Mouse (Mus musculus) frontal cortex, postnatal 14 days (tissue): Measurements from ENCODE around the gene Mapre3.
"Not testable (repeated sequence)": the region's sequence is repeated elsewhere in the genome, so short reads cannot be mapped to it uniquely, and the experiment has no call there.

ENCODE experiments used
- DNase-seq, 2 experiments: peaks; one replicate each; pipeline ENCODE4 v3.0.0; 2022; ENCODE audit warnings: low spot score in 2 of 2

The Mapre3 gene

DNA sequence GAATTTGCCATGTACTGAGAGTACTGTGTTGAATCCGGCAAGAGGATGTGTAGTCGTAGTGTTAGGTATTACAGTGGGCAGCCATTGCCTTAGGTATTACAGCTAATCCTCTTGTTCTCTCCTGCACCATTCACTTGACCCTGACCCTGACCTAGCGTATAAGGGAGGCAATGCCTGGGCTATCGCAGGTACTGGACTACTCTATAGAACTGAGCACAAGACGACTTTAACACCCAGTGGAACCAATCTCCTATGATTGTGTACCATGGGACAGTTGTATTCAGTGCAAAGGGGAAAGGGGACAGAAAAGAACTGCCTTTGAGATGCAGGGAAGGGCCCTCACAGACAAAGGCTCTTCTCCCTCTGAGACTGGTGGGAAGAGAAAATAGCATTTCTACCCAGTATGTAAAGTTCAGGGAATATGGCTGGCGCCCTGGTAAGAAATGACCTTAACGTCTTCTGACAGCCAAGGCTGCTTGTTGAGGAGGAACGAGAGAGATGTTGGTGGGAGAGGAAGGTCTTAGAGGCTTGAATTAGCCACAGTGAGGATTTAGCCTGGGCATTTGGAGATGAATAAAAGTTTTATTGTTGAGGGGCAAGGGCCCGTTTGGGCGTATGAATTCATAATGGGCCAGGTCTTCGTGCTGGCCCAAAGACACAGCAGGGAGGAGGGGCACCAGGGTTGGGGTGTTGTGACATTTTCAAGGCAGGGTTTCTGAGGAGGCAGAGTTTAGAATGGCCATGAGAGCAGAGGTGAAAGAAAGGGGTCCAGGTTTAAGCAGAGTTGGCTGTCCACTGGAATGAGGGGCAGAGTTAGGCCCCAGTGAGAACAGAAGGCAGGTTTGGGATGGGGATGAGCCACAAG is 9.9 kb downstream of the Mapre3 start:
- no peak for DNase-seq

DNA sequence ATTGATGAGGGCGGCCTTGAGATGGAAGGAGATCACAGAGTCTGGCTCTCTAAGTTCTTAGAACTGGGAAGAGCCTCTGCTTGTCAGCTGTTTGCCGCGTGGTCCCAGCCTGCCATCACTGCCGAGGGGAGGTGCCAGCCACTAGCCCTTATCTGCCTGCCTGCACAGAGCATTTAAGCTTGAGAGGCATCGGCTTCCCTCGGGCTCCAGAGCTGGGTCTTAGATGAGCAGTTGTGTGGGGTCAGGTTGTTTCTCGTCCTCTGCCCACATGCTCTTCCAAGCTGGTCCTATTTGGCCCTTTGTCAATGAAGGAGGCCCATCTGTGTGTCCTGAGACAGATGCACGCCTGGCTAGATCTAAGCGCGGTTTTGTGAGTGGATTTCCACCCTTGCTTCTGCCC is 10.7 kb downstream of the Mapre3 start:
- DNase-seq = no peak

DNA sequence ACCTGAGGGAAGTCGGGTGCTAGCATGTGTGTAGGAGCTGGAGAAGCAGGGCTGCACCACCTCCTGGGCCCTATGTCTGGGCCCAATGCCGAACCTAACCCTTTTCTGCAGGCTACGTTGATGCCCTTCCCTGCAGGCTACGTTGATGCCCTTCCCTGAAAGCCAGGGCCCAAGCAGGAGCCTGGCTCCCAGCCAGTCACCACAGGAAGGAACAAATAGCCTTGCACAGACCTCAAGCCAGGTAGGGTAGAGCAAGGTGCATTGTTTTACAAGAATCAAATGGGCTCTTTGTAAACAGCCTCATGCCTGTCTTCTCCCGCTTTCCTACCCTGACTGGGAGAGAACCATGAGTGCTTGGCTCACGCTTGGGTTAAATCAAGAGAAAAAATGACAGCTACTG is 11.4 kb downstream of the Mapre3 start:
- DNase-seq = no peak

DNA sequence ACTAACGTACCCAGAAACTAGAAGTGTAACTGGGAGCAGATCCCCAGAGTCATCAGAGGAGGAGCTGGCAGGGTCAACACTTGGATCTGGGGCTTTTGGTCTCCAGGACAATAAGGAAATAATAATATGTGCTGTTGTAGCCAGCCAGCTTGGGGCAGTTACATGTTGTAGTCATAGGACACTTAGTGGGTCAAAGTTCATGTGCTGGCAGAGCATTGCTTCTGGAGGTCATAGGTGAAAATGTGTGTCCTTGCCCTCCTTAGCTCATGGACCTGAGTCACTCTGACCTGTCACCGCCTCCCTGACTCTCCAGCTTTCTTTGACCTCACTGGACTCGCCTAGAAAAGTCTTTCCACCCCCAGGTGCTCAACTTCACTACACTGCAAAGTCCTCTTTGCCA is 19.0 kb downstream of the Mapre3 start:
- DNase-seq = no peak

DNA sequence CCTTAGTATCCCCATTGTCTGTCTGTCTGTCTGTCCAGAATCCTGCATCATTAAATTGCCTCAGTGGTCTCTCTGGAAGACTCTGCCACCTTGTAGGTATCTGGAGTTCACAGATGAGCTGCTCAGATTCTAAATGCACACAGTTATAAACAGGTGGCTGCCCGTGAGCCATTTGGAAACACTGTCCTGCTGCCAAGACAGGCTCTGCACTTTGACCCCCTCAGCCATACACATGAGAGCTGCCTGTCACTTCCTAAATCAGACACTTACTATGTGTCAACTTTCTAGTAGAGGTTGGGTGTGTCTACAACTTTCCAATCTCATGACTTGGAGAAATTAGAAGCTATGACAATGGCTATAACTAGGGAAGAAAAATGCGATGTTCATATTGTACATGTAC is 25.3 kb downstream of the Mapre3 start:
- no peak for DNase-seq

DNA sequence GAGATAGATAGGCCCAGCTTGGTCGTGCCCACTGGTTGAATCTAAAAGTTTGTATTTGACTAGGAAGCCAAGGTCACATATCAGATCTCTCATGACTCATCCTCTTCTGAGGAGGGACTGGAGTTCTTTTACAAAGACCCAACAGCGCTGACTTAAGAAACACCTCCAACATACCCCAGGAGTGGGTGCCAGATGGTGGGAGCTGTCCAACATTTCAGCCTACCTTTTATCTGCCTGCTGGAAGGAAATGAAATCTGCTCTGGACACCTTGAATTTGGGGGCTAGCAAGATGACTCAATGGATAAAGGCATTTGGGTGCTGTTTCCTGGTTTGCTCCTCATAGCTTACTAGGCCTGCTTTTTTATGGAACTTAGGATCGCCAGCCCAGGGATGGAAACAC is 27.5 kb downstream of the Mapre3 start:
- no peak for DNase-seq

DNA sequence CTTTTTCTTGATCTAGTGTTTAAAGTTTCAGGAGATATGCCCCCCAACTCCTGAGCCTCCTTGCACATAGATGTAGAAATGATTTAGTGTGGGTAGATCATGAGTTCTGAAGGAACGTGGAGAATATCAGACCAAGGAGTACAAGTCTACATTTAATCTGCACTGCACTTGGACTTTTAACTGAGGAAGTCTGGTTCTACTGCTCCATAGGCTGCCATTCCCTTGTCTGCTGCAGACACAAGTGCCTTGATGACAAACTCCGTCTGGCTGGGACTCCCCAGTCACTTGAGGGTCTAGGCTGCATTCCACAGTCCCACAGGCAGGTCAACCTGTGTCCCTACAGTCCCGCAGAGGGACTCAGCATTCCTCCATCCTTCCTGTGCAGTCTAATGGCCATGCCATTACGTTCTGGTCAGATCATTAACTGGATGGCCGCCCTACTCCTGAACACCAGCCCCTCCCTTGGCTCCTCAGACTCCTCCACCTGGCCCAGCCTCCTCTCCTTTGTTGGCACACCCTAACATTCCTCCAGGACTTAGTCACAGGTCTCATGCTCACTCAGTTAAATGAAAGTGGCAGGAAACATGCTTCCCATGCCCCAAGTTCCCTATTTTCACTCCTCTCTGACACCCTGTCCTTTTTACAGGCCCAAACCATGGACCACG is 35.6 kb downstream of the Mapre3 start:
- no peak for DNase-seq

DNA sequence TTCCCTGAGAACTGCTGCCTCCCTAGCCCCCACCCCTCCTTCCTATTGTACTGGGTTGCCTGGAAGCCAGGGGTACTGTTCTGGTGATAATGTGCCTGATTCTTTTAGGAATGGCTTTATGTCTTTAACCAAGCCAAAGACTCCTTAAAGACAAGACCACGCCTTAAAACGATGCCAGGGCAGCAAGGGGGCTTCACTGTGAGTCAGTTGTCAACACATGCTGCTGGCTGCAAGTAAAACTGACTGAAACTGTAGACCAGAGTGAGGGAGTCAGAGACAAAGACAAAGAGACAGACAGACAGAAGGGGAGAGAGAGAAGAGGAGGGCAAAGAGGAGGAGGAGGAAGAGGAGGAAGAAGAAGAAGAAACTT is 36.1 kb downstream of the Mapre3 start:
- DNase-seq = no peak

DNA sequence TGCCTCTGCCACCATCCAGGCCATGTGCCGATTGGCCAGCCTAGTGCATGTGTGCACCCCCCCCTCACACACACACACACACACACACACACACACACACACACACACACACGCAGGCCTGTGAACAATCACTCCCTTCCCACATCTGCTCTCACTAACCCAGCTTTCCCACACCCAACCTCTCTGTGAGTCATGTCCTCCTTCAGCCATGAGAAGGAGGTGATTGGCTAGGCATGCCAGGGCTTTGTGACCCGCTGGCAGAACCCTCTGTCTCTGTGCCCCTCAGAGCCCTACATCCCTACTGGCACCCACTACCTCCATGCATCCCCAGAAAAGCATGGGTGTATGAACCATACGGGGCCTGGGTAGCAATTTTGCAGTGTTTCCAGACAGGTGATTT is 39.1 kb downstream of the Mapre3 start:
- no peak for DNase-seq

DNA sequence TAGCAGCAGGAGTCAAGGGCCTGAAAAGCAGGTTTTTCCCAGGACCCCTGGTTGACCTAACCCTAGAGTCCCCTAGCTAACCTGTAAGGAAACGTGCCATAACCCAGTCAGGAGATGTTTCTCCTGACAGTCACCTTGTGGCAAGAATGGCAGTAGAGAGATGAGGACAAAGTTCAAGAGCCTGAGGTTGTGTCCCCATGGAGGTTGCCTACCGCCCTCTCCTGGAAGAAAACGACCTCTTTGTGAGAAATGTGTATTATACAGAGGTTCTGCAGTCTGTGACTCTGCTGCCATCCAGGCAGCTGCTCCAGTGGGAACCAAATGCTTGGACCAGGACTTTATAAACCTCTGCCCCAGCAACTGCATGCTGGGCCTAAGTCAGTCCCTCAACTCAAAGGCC is 41.2 kb downstream of the Mapre3 start:
- no peak for DNase-seq

DNA sequence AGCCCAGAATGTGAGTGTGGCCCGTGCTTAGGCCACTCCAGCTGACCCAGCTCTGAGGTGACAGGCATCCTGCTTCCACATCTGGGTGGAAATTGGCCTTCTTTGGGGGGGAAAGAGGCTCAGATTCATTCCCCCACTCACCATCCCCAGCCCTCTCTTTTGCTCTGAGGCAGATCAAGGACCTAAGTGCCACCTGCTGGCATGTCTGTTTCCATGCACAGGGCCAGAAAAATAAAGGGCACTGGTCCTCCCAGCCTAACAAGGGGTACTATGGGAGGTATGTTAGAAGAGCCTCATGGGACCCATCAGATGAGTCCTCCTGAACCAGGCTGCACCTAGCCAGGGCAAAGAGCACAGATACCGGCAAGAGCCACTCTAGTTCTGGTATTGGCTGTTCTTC is 41.7 kb downstream of the Mapre3 start:
- no peak for DNase-seq

DNA sequence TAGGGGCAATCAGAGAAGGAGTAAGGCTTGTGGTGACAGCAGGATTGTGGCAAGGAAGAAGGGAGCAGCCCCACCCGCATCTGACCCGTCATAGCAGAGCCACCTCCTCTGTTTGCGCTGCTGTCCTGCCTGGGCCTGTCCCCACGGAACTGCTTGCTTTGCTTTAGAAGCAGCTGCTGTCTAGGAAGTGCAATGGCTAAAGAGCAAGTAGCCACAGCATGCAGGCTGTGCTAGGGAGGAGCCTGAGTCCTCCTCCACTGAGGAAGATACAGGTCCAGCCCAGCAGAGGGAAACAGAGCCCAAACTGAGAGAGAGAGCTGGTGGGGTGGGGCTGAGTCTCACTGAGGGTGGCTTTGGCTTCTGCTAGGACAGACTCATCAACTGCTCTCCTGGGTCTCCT is 49.4 kb downstream of the Mapre3 start:
- DNase-seq = no peak

DNA sequence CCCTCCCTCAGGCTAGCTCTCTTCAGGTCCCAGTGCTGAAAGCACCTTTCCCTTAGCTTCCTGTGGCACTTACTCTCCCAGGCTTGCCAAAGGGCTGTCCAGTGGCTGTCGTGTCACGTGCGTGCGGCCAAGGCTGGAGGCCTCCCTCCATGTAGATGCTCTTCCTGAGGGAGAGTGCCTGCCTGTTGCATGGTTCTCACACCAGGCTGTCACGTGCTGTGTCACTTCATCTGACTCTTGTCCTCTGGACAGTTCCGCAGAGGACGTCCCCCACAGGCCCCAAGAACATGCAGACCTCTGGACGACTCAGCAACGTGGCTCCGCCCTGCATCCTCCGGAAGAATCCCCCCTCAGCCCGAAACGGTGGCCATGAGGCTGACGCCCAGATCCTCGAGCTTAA is 49.9 kb downstream of the Mapre3 start:
- DNase-seq = no peak

DNA sequence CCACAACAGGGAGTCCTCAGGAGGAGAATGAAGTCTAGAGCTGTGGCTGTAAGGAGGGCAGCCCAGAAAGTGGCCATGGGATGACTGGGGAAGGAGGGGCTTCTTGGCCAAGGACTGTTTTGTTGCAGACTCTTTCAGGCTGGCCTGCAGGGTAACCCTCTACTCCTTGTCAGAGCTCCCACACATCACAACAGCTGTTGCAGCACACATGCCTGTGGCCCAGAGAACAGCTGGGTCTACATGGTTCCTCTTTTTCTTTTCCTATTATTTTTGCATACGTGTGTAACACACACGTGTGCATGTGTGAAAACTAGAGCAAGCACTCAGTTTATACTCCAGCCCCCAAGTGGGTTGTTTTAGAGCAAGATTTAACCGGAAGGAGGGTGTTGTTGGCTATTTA is 52.4 kb downstream of the Mapre3 start:
- no peak for DNase-seq

DNA sequence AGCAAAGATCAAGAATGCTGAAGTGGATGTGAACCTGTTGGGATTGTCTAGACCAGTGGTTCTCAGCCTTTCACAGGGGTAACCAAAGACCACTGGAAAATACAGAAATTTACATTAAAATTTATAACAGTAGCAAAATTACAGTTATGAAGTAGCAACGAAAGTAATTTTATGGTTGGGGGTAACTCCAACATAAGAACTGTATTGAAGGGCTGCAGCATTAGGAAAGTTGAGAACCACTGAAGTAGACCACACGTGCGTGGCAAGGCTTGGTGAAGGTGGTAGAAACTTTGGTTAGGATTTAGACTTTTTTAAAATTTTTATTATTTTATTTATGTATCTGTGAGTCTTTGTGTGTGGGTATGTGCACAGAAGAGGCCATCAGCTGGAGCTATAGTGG is 53.3 kb downstream of the Mapre3 start, which contains the start of gene Tmem214:
Tmem214 (plus strand) TSS at position 301 of the 400 bp plus-strand sequence.
- no peak for DNase-seq

DNA sequence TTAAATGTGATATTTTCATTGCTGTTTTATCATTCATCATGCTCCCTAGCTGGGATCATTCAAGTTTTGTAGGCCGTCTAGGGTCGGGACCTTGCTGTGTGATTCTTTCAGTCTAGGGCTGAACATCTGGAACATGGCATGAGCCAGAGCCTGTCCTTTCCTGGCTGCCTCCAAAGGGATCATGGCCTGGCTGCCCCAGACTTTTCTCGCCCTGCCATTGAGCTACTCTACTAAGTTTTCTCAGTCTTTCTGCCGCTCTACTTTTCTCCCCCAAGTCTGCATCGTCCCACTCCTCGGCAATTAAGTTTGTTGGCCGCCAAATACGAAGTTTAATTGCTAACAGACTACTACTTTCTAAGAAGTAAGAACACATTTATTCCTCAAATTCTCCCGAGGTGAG is 54.5 kb downstream of the Mapre3 start:
- DNase-seq = no peak

DNA sequence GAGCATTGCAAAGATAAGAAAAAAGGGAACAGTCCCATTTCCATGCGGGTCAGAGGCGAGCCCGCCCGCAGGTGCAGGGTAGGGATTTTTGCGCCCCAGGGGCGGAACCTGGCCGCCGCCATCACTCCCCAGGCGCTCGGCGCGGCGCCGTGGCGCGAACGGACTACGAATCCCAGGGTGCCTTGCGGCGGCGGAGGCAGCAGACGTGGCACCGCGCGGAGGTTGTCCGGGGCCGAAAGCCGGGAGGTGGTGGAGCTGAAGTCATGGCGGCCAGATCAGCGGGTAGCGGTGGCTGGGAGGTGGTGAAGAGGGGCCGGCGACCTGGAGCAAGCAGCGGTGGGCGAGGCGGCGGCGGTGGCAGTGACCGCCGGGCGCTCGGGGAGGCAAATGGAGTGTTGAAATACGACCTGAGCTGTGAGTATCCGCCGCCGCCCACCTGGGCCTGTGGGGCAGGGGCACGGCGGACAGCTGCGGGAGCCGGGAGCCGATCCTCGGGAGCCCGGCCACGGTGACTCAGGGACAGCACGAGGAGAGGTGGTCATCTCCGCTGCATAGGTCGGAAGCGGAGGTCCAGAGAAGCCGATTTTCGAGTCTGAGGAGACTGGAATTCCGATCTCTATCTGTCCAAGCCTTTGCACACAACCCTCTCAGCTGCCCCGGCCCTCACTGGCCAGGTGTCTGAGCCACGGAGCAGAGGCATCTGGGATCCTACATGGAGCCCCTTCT is 55.1 kb downstream of the Mapre3 start:
- DNase-seq = peak; percentile 79 to 87

DNA sequence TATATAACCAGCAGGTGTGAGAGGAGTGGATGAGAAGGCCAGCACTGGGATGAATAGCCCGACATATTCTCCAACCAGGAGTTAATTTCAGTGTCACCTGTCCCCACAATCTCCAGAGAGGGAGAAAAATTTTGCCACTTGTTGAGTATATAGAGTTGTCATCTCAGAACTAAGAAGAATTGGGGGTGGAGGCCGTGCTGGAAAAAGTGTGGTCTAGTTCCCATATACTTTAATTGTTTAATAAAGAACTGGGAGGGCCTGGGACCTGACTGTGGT is 55.6 kb downstream of the Mapre3 start:
- DNase-seq = no peak

DNA sequence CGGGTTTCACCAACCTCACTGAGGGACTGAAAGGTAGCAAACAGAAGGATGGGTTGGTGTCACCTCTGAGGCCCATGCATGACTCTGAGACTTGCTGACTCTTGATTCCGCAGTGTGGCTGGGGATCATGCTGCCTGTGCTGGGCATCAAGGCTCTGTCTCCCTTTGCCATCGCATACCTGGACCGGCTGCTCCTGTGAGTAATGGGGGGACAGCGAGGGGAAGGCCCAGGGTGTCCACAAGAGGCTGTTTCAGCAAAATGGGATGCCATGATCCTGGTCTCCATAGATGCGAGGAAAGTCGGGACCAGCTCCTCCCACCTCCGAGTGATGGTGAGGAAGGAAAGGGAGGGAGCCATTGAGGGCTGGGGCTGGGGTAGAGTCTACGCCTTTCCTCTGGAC is 58.1 kb downstream of the Mapre3 start:
- DNase-seq = no peak

DNA sequence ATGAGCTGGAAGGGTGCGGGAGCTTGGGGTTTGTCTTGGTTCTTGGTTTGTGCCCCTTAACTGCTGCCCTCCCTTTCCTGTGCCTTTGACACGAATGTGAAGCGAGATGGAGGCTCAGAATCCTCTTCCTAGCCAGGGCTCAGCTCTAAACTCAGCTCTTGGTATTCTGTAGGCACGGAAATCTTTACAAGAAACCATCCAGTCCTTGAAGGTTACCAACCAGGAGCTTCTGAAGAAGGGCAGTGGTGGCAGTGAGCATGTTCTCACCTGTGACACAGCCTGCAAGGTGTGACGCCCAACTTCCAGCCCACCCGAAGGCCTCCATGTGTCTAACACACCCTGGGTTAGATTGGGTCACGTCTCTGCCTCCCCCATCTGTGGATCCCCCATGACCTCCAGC is 59.9 kb downstream of the Mapre3 start:
- DNase-seq = no peak

DNA sequence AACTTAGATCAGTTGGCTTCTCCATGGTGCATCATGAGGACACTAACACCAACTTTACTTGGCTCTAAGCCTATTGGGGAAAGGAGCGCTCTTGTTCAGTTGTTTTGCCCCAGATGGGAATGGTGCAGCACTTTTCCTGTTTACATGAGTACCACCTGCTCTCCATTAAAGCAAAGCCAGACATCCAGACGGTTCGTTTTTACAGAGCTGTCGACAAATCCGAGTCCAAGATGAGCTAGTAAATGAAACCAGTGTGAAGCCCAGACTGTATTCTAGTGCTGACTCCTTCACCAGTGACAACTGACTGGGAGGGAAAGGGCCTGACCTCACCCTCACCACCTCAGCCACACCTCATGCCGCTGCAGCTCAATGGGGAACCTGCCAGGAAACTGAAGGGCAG is 64.2 kb downstream of the Mapre3 start:
- DNase-seq = no peak

DNA sequence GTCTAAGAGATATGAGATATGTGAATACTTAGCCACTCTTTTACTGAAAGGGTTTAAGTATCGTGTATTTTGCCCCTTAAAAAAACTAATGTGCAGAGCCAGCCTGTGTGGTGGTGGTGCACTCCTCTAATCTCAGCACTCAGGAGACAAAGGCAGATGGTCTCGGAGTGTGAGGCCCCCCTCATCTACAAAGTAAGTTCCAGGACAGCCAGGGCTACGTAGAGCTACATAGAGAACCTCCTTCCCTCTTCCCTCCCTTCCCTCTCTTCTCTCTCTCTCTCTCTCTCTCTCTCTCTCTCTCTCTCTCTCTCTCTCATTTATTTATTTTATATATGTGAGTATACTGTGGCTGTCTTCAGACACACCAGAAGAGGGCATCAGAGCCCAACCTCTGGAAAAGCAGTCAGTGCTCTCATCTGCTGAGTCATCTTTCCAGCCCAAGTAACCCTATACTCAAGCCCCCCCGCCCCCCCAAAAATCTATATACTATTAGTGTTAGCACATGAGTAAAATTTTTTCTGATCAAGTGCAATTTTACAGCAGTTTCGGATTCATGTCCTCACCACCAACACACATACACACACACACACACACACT is 65.0 kb downstream of the Mapre3 start:
- DNase-seq = no peak

DNA sequence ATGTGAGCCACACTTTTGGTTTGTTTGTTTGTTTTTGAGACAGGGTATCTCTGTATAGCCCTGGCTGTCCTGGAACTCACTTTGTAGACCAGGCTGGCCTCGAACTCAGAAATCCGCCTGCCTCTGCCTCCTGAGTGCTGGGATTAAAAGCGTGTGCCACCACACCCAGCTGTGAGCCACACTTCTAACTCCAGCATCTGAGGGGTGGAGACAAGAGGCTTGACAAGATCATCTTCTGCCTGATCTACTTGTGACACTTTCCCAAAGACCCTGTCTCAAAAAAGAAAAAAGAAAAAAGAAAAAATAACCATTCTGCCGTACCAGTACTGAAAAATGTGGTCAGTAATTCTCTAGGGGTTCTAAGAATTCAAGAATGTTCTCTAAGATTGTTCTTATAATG is 67.4 kb downstream of the Mapre3 start:
- DNase-seq = not testable (repeated sequence)
